Mouse (Mus musculus) limb, embryonic 12.5 days (tissue): ENCODE data around the gene Cnpy1. TPM values are rescaled to one million over a fixed set of nuclear protein-coding genes. Genes with fewer than 3 reads are reported as not detected.

Source experiments
- ATAC-seq: fragments of 200-750 bp; cut with Nextera tagmentation; 2 replicates; pipeline ENCODE4 v1.8.0; 2017; ENCODE audit warnings: low read depth, moderate TSS enrichment; ENCODE audit not compliant: insufficient number of reproducible peaks, insufficient read depth, low FRiP score, low TSS enrichment
- H3K27ac ChIP-seq: fragments of 300-500 bp; sonication (generic); 2 replicates; pipeline ENCODE4 v1.5.1; 2016; ENCODE audit warnings: mild to moderate bottlenecking, moderate library complexity
- H3K27me3 ChIP-seq: fragments of 300-500 bp; sonication (generic); 2 replicates; pipeline ENCODE4 v1.6.1; 2016; ENCODE audit warnings: mild to moderate bottlenecking, moderate library complexity
- H3K36me3 ChIP-seq: fragments of 300-500 bp; sonication (generic); 2 replicates; pipeline ENCODE4 v1.6.1; 2016; ENCODE audit warnings: mild to moderate bottlenecking, moderate library complexity
- H3K4me1 ChIP-seq: fragments of 300-500 bp; sonication (generic); replicated peaks from 2 replicates; pipeline ENCODE4 v1.6.1; 2016
- H3K4me2 ChIP-seq: fragments of 300-500 bp; sonication (generic); 2 replicates; pipeline ENCODE4 v1.6.1; 2016; ENCODE audit warnings: mild to moderate bottlenecking, moderate library complexity
- H3K4me3 ChIP-seq: fragments of 300-500 bp; sonication (generic); replicated peaks from 2 replicates; pipeline ENCODE4 v1.5.1; 2016; ENCODE audit warnings: mild to moderate bottlenecking
- H3K9ac ChIP-seq: fragments of 300-500 bp; sonication (generic); replicated peaks from 2 replicates; pipeline ENCODE4 v1.6.1; 2016; ENCODE audit warnings: mild to moderate bottlenecking, moderate library complexity
- H3K9me3 ChIP-seq: fragments of 300-500 bp; sonication (generic); 2 replicates; pipeline ENCODE4 v1.6.1; 2016; ENCODE audit warnings: mild to moderate bottlenecking, moderate library complexity
- WGBS: fragments of 180-500 bp; shearing (Covaris S2); methylation state at CpG from one replicate; pipeline ENCODE4 v1.1.7; 2016; 5-methylcytosine and 5-hydroxymethylcytosine counted together
- polyA plus RNA-seq: library from polyadenylated mRNA; unstranded; fragments of >200 nt; fragmentation: Nextera tagmentation; extraction: Ambion mirVana; gene quantifications from 2 replicates; pipeline ENCODE4 v1.2.1, GENCODE M21; 2016

Gene Cnpy1
- polyA plus RNA-seq, 1 experiment from 2014 or later = not detected

GRCm38 (mm10) chr5:28208726-28209520 lies 36.7 kb downstream of the Cnpy1 start:
- Histone ChIP-seq H3K4me3 (peak overlapping the region; percentile 37; the same call in 1 of the 2 replicates), H3K27ac (no peak overlapping the region), H3K4me1 (peaks cover 8% of the 10 kb centered on the region), H3K4me2 (no peak overlapping the region), H3K9ac (no peak overlapping the region), H3K36me3 (no peaks in the 10 kb centered on the region), H3K9me3 (no peaks in the 10 kb centered on the region), H3K27me3 (peaks cover 90% of the 10 kb centered on the region)
- WGBS = 16% methylated on average over 20 of the region's 20 CpGs
- no peak for ATAC-seq

DNA sequence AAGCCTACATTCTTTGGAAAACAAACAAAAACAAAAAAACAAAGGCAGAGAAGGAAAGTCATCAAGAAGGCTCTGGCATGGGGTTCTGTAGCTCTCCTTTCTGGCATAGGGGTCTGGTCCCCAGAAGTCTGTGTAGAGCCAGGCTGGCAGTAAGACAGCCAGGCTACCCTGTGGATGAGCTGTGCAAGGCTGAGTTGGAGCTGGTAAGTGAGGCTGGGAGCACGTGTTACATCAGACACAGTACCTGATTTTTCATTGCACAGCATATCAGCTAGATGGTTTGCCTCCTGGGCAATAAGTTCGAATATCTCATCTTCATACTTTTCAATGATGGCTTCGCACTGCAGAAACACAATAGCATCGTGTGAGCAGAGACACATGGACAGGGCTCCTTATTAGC lies 38.6 kb downstream of the Cnpy1 start:
- peaks cover 91% of the 10 kb centered on the region for H3K27me3 ChIP-seq
- H3K4me1 ChIP-seq = peaks cover 8% of the 10 kb centered on the region
- ATAC-seq = no peak
- H3K27ac ChIP-seq = no peak overlapping the region
- 66% methylated on average over 4 of the region's 4 CpGs for WGBS
- no peak overlapping the region for H3K9ac ChIP-seq
- no peaks in the 10 kb centered on the region for H3K36me3 ChIP-seq
- H3K9me3 ChIP-seq = no peaks in the 10 kb centered on the region
- H3K4me3 ChIP-seq = no peak overlapping the region
- H3K4me2 ChIP-seq = no peak overlapping the region

- no peaks in the 10 kb centered on the region for H3K9me3 ChIP-seq
- ATAC-seq = no peak
- H3K4me3 ChIP-seq = no peak overlapping the region
- H3K36me3 ChIP-seq = no peaks in the 10 kb centered on the region
- H3K4me2 ChIP-seq = no peak overlapping the region
- no peak overlapping the region for H3K9ac ChIP-seq
- peaks cover 88% of the 10 kb centered on the region for H3K27me3 ChIP-seq
- no peak overlapping the region for H3K27ac ChIP-seq
- peaks cover 8% of the 10 kb centered on the region for H3K4me1 ChIP-seq
- WGBS = 63% methylated on average over 4 of the region's 4 CpGs
These were observed 39.2 kb downstream of the Cnpy1 start for GRCm38 (mm10) chr5:28206448-28206847.

GRCm38 (mm10) chr5:28204678-28205077 lies 40.9 kb downstream of the Cnpy1 start:
- Histone ChIP-seq H3K4me2 (no peak overlapping the region), H3K9me3 (no peaks in the 10 kb centered on the region), H3K4me3 (no peak overlapping the region), H3K27ac (no peak overlapping the region), H3K27me3 (peaks cover 74% of the 10 kb centered on the region), H3K4me1 (peaks cover 3% of the 10 kb centered on the region), H3K36me3 (no peaks in the 10 kb centered on the region), H3K9ac (no peak overlapping the region)
- ATAC-seq = no peak
- 82% methylated on average over 2 of the region's 2 CpGs for WGBS

GRCm38 (mm10) chr5:28203086-28203485 lies 42.5 kb downstream of the Cnpy1 start:
- no peaks in the 10 kb centered on the region for H3K36me3 ChIP-seq
- 83% methylated on average over 6 of the region's 6 CpGs for WGBS
- no peak overlapping the region for H3K4me2 ChIP-seq
- H3K4me3 ChIP-seq = no peak overlapping the region
- H3K27ac ChIP-seq = no peak overlapping the region
- ATAC-seq = no peak
- H3K4me1 ChIP-seq = no peaks in the 10 kb centered on the region
- H3K27me3 ChIP-seq = peaks cover 66% of the 10 kb centered on the region
- no peaks in the 10 kb centered on the region for H3K9me3 ChIP-seq
- H3K9ac ChIP-seq = no peak overlapping the region

GRCm38 (mm10) chr5:28199089-28199873 lies 46.3 kb downstream of the Cnpy1 start:
- Histone ChIP-seq H3K27me3 (peaks cover 39% of the 10 kb centered on the region), H3K36me3 (no peaks in the 10 kb centered on the region), H3K9ac (no peak overlapping the region), H3K27ac (no peak overlapping the region), H3K4me2 (no peak overlapping the region), H3K4me3 (no peak overlapping the region), H3K9me3 (no peaks in the 10 kb centered on the region), H3K4me1 (no peaks in the 10 kb centered on the region)
- ATAC-seq = no peak
- WGBS = 59% methylated on average over 7 of the region's 7 CpGs

GRCm38 (mm10) chr5:28195473-28195872 lies 50.1 kb downstream of the Cnpy1 start:
- no peak overlapping the region for H3K27ac ChIP-seq
- no peak for ATAC-seq

GRCm38 (mm10) chr5:28192099-28192454 lies 53.5 kb downstream of the Cnpy1 start:
- no peak for ATAC-seq
- 58% methylated on average over 4 of the region's 4 CpGs for WGBS
- Histone ChIP-seq H3K9ac (no peak overlapping the region), H3K9me3 (no peaks in the 10 kb centered on the region), H3K4me2 (no peak overlapping the region), H3K4me1 (no peaks in the 10 kb centered on the region), H3K27ac (no peak overlapping the region), H3K36me3 (no peaks in the 10 kb centered on the region), H3K4me3 (no peak overlapping the region), H3K27me3 (peaks cover 35% of the 10 kb centered on the region)

More at GRCm38 (mm10) chr5:28195473-28195872, 50.1 kb downstream of the Cnpy1 start:
- Histone ChIP-seq H3K4me3 (no peak overlapping the region), H3K36me3 (no peaks in the 10 kb centered on the region), H3K4me2 (no peak overlapping the region), H3K9me3 (no peaks in the 10 kb centered on the region), H3K9ac (no peak overlapping the region), H3K27me3 (peaks cover 32% of the 10 kb centered on the region), H3K4me1 (no peaks in the 10 kb centered on the region)
- WGBS = 17% methylated on average over 2 of the region's 2 CpGs

GRCm38 (mm10) chr5:28191201-28192098 lies 54.2 kb downstream of the Cnpy1 start:
- Histone ChIP-seq H3K4me1 (no peaks in the 10 kb centered on the region), H3K27ac (no peak overlapping the region), H3K9ac (no peak overlapping the region), H3K9me3 (no peaks in the 10 kb centered on the region), H3K36me3 (no peaks in the 10 kb centered on the region), H3K27me3 (peaks cover 35% of the 10 kb centered on the region), H3K4me3 (no peak overlapping the region), H3K4me2 (no peak overlapping the region)
- no peak for ATAC-seq
- WGBS = 65% methylated on average over 3 of the region's 3 CpGs

GRCm38 (mm10) chr5:28179237-28179790 lies 66.3 kb downstream of the Cnpy1 start:
- Histone ChIP-seq H3K27ac (no peak overlapping the region), H3K4me3 (no peak overlapping the region), H3K4me2 (no peak overlapping the region), H3K4me1 (no peaks in the 10 kb centered on the region), H3K9ac (no peak overlapping the region), H3K9me3 (no peaks in the 10 kb centered on the region), H3K36me3 (no peaks in the 10 kb centered on the region), H3K27me3 (peaks cover 79% of the 10 kb centered on the region)
- WGBS = 23% methylated on average over 7 of the region's 7 CpGs
- ATAC-seq = no peak
